Mouse (Mus musculus) ES-E14 (cell line): ENCODE data around the gene Dpt.

Experiments used
- MAFK ChIP-seq: IDR thresholded peaks from 2 replicates; pipeline ENCODE4 v1.6.1; 2014; ENCODE audit warnings: mild to moderate bottlenecking, low read depth, low read length, inconsistent platforms; ENCODE audit not compliant: insufficient read depth
- ZNF384 ChIP-seq: IDR thresholded peaks from 2 replicates; pipeline ENCODE4 v1.6.1; 2012; ENCODE audit warnings: low read depth, low read length, inconsistent platforms

DNA sequence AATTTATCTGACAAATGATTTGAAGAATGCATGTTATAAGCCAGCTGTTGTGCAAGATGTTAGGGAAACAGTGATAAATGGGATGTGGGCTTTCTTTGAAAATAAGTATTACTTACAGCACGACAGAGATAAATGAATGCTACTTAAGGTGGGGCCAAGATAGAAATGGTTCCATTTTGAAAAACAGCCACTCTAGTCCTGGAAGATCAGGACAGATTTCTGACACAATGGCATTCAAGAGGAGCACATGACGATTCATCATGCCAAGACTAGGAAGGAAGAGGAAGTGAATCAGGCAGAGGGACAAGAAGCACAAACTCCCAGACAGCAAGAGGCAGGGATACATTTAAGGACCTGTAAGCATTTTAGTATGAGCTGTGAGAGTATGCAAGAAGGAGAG, 39.5 kb upstream of the Dpt start:
- TF ChIP-seq ZNF384 (no peak), MAFK (no peak)
